Mouse (Mus musculus) liver, embryonic 16.5 days (tissue): ENCODE measurements around the gene D430041D05Rik. TPM values are rescaled to one million over a fixed set of nuclear protein-coding genes. Genes with fewer than 3 reads are reported as not detected.

Experiments
- ATAC-seq: fragments of 200-750 bp; cut with Nextera tagmentation; 2 replicates; pipeline ENCODE4 v1.8.0; 2017; ENCODE audit warnings: low read depth, mild to moderate bottlenecking, moderate number of reproducible peaks, moderate library complexity
- H3K27ac ChIP-seq: fragments of 300-500 bp; sonication (generic); 2 replicates; pipeline ENCODE4 v1.5.1; 2014; ENCODE audit warnings: mild to moderate bottlenecking, low read length
- H3K27me3 ChIP-seq: fragments of 300-500 bp; sonication (generic); 2 replicates; pipeline ENCODE4 v1.6.1; 2014; ENCODE audit warnings: low read depth, low read length, mixed read lengths; ENCODE audit not compliant: control insufficient read depth, insufficient read depth
- H3K36me3 ChIP-seq: fragments of 300-500 bp; sonication (generic); 2 replicates; pipeline ENCODE4 v1.6.1; 2014; ENCODE audit warnings: mild to moderate bottlenecking; ENCODE audit not compliant: control insufficient read depth, insufficient read depth
- H3K4me1 ChIP-seq: fragments of 300-500 bp; sonication (generic); 2 replicates; pipeline ENCODE4 v1.6.1; 2014; ENCODE audit warnings: low read depth, low read length, mixed read lengths; ENCODE audit not compliant: control insufficient read depth
- H3K4me2 ChIP-seq: fragments of 300-500 bp; sonication (generic); 2 replicates; pipeline ENCODE4 v1.6.1; 2014; ENCODE audit warnings: low read depth, low read length, mixed read lengths
- H3K4me3 ChIP-seq: fragments of 300-500 bp; sonication (generic); 2 replicates; pipeline ENCODE4 v1.5.1; 2014; ENCODE audit warnings: low read depth, mild to moderate bottlenecking, low read length
- H3K9ac ChIP-seq: fragments of 300-500 bp; sonication (generic); 2 replicates; pipeline ENCODE4 v1.6.1; 2014; ENCODE audit warnings: low read depth, low read length
- H3K9me3 ChIP-seq: fragments of 300-500 bp; sonication (generic); replicated peaks from 2 replicates; pipeline ENCODE4 v1.6.1; 2016; ENCODE audit warnings: low read length; ENCODE audit not compliant: control insufficient read depth
- WGBS: fragments of 180-500 bp; shearing (Covaris S2); extraction: QIAGEN DNeasy Blood & Tissue Kit; methylation state at CpG from one replicate; pipeline ENCODE4 v1.1.7; 2014; ENCODE audit not compliant: insufficient replicate concordance; 5-methylcytosine and 5-hydroxymethylcytosine counted together
- polyA plus RNA-seq: library from polyadenylated mRNA; unstranded; fragments of >200 nt; fragmentation: Nextera tagmentation; extraction: Ambion mirVana; gene quantifications from 2 replicates; pipeline ENCODE4 v1.2.1, GENCODE M21; 2015

Gene D430041D05Rik
- polyA plus RNA-seq, 1 experiment from 2014 or later: not detected

- Histone ChIP-seq H3K4me3 (no peak overlapping the region), H3K9me3 (0 out of 2 replicates have a peak, but pooled peaks cover 3% of the 10 kb centered on the region), H3K27me3 (0 out of 2 replicates have a peak, but pooled peaks cover 3% of the 10 kb centered on the region), H3K4me1 (peaks cover 8% of the 10 kb centered on the region), H3K36me3 (no peaks in the 10 kb centered on the region), H3K9ac (no peak overlapping the region), H3K4me2 (no peak overlapping the region), H3K27ac (no peak overlapping the region)
- 60% methylated on average over 8 of the region's 8 CpGs for WGBS
- no peak for ATAC-seq
These were observed 268.7 kb downstream of the D430041D05Rik start for GRCm38 (mm10) chr2:104142140-104142539.

GRCm38 (mm10) chr2:104135920-104136319, 274.9 kb downstream of the D430041D05Rik start:
- Histone ChIP-seq H3K9me3 (0 out of 2 replicates have a peak, but pooled peaks cover 3% of the 10 kb centered on the region), H3K27me3 (no peaks in the 10 kb centered on the region), H3K4me3 (no peak overlapping the region), H3K4me1 (peaks cover 11% of the 10 kb centered on the region), H3K4me2 (no peak overlapping the region), H3K36me3 (no peaks in the 10 kb centered on the region), H3K9ac (no peak overlapping the region), H3K27ac (no peak overlapping the region)
- ATAC-seq: no peak
- WGBS: 63% methylated on average over 2 of the region's 2 CpGs

- no peak for ATAC-seq
- H3K9ac ChIP-seq: no peak overlapping the region
- 39% methylated on average over 8 of the region's 8 CpGs for WGBS
- 0 out of 2 replicates have a peak, but pooled peaks cover 3% of the 10 kb centered on the region for H3K9me3 ChIP-seq
- H3K27me3 ChIP-seq: no peaks in the 10 kb centered on the region
- no peak overlapping the region for H3K4me2 ChIP-seq
- no peak overlapping the region for H3K27ac ChIP-seq
- H3K36me3 ChIP-seq: no peaks in the 10 kb centered on the region
- peaks cover 26% of the 10 kb centered on the region for H3K4me1 ChIP-seq
- no peak overlapping the region for H3K4me3 ChIP-seq
These were observed 276.4 kb downstream of the D430041D05Rik start for GRCm38 (mm10) chr2:104134150-104135056.

- H3K27me3 ChIP-seq: peaks cover 2% of the 10 kb centered on the region; the same call in 1 of the 2 replicates
- H3K4me1 ChIP-seq: peaks cover 36% of the 10 kb centered on the region
- H3K4me2 ChIP-seq: no peak overlapping the region; the same call in 1 of the 2 replicates
- no peak for ATAC-seq
- no peak overlapping the region for H3K4me3 ChIP-seq
- 31% methylated on average over 11 of the region's 12 CpGs for WGBS
- H3K9ac ChIP-seq: no peak overlapping the region
- no peaks in the 10 kb centered on the region for H3K36me3 ChIP-seq
- no peaks in the 10 kb centered on the region for H3K9me3 ChIP-seq
- no peak overlapping the region for H3K27ac ChIP-seq
These were observed 277.6 kb downstream of the D430041D05Rik start for GRCm38 (mm10) chr2:104133042-104133810.

- Histone ChIP-seq H3K27me3 (peaks cover 7% of the 10 kb centered on the region), H3K4me3 (no peak overlapping the region), H3K4me1 (peaks cover 36% of the 10 kb centered on the region), H3K4me2 (no peak overlapping the region; the same call in 1 of the 2 replicates), H3K36me3 (no peaks in the 10 kb centered on the region), H3K27ac (peak overlapping the region; percentile 28; the same call in 1 of the 2 replicates), H3K9me3 (no peaks in the 10 kb centered on the region), H3K9ac (no peak overlapping the region)
- ATAC-seq: no peak
- WGBS: 49% methylated on average over 7 of the region's 7 CpGs
These were observed 278.4 kb downstream of the D430041D05Rik start for GRCm38 (mm10) chr2:104132266-104132859.

GRCm38 (mm10) chr2:104130969-104131368, 279.8 kb downstream of the D430041D05Rik start:
- H3K4me2 ChIP-seq: peak overlapping the region; percentile 62; the same call in 1 of the 2 replicates
- 36% methylated on average over 3 of the region's 3 CpGs for WGBS
- no peaks in the 10 kb centered on the region for H3K36me3 ChIP-seq
- H3K27me3 ChIP-seq: peaks cover 15% of the 10 kb centered on the region
- no peak for ATAC-seq
- no peak overlapping the region for H3K4me3 ChIP-seq
- peak overlapping the region; percentile 95 for H3K27ac ChIP-seq
- H3K9ac ChIP-seq: no peak overlapping the region
- no peaks in the 10 kb centered on the region for H3K9me3 ChIP-seq
- peaks cover 36% of the 10 kb centered on the region for H3K4me1 ChIP-seq

- Histone ChIP-seq H3K36me3 (no peaks in the 10 kb centered on the region), H3K27ac (peak overlapping the region; percentile 95), H3K9me3 (no peaks in the 10 kb centered on the region), H3K4me3 (peak overlapping the region; percentile 36), H3K4me1 (peaks cover 36% of the 10 kb centered on the region), H3K27me3 (peaks cover 15% of the 10 kb centered on the region), H3K9ac (peak overlapping the region; percentile 47), H3K4me2 (peak overlapping the region; percentile 62)
- 28% methylated on average over 6 of the region's 6 CpGs for WGBS
- peak; percentile 100 for ATAC-seq
These were observed 280.6 kb downstream of the D430041D05Rik start for GRCm38 (mm10) chr2:104130165-104130564.

- no peaks in the 10 kb centered on the region for H3K9me3 ChIP-seq
- no peak for ATAC-seq
- WGBS: 72% methylated on average over 13 of the region's 13 CpGs
- 0 out of 2 replicates have a peak overlapping the region, but pooled peaks have one; percentile 62 for H3K4me2 ChIP-seq
- H3K36me3 ChIP-seq: no peaks in the 10 kb centered on the region
- no peak overlapping the region for H3K4me3 ChIP-seq
- H3K9ac ChIP-seq: no peak overlapping the region; the same call in 1 of the 2 replicates
- no peak overlapping the region for H3K27ac ChIP-seq
- H3K27me3 ChIP-seq: peaks cover 15% of the 10 kb centered on the region
- H3K4me1 ChIP-seq: peaks cover 43% of the 10 kb centered on the region
These were observed 281.8 kb downstream of the D430041D05Rik start for GRCm38 (mm10) chr2:104128803-104129531.
